In genomic region chr10:19722320-19722719, GRCm38 (mm10) we compare ENCODE assay signal across 12 mouse cellular contexts.
"Had no signal": no experiment of that assay in that cellular context is flagged by ENCODE, and none has a peak within 500 bp of the region (broad histone marks: within the 10 kb centered on the region; RNA-seq: fewer than 3 reads in every experiment).

No protein-coding gene starts in this region.

- DNase-seq: retina, postnatal 1 day; right cerebral cortex, adult 18-20 months; right cerebral cortex, postnatal 14 days; right cerebral cortex, postnatal 25 days; right cerebral cortex, postnatal 4 days; spleen, adult 18-20 months; thymus, adult 18-20 months; thymus, adult 2 months; thymus, postnatal 14 days; thymus, postnatal 25 days; thymus, postnatal 36 days; thymus, postnatal 4 days had no signal
